Mouse (Mus musculus) bone marrow macrophage, adult 2 months (primary cell): ENCODE measurements around the gene Srf.

Experiments used
- CTCF ChIP-seq: IDR thresholded peaks from 2 replicates; pipeline ENCODE4 v1.5.1; 2012; ENCODE audit warnings: low read depth, mild to moderate bottlenecking, low read length, moderate library complexity
- POLR2A ChIP-seq: IDR thresholded peaks from 2 replicates; pipeline ENCODE4 v1.6.1; 2012; ENCODE audit warnings: mild to moderate bottlenecking, low read depth, low read length, borderline replicate concordance

DNA sequence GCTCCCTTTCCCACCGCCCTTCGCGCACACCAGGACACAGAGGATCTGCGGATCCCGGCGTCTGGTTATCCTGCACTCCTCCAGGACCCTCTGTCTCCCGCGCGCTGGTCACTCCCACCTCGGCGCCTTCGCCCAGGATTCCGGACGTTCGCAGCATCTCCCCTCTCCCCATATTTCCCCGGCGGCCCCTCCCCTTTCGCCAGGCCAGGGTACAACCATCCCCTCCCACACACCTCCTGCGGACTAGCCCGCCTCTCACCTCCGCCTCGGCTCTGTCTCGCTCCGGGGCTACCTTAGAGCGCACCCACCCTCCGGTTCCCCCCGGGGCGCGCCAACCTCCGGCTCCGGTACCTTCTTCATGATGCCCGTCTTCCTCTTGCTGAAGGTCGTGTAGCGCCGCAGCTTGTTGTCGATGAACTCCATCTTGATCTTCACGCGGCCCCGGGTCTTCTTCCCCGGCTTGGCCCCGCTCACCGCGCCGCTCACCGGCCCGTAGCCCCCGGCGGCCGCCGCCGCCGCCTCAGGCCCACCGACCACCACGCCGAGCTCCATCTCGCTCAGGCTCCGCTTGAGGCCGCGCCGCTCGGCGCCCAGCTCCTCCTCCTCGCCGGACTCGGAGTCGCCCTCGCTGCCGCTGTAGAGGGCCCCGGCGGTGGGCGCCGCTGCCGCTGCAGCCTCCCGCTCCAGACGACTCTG is 850 bp downstream of the Srf start:
- TF ChIP-seq POLR2A (no peak), CTCF (no peak)
